7 mouse cellular contexts compared by ENCODE assay signal in the genomic region with DNA sequence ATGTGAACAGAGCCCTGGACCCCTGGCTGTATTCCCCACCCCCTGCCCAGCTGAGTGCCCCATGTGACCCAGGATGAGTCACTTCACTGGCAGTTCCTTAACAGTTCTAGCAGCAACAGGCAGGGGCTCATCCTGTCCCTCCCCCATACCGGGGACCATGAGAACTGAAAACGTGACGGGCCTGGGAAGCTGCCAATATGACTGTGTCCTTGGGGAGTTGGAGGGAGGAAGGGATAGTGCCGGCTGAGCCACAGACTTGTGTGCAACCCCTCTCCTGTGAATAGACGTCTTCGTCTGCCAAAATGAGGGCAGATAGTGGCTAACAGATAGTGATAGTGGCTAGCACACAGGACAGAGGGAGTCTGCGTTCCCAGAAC. TPM values are rescaled to one million over a fixed set of nuclear protein-coding genes. Genes with fewer than 3 reads are reported as not detected.
DNase-seq lines count a peak whose midpoint lies in the region; ATAC-seq and TF ChIP-seq lines count a peak whose summit lies in the region.

No protein-coding gene starts in this region.

- TF ChIP-seq CTCF in embryonic fibroblast, embryonic 13.5 days (IDR thresholded peaks at IDR 0.05; ENCODE audit: borderline replicate concordance, insufficient read depth, low read length): no peak

- peak overlapping the region; percentile 82 for H3K4me3 ChIP-seq in embryonic fibroblast, embryonic 13.5 days (ENCODE audit: insufficient read depth, low read length)
- H3K4me3 ChIP-seq in heart, embryonic 15.5 days: peak overlapping the region; percentile 75
- H3K4me3 ChIP-seq in liver, embryonic 15.5 days (replicated peaks): peak overlapping the region; percentile 12; the same call in 1 of the 2 replicates
- H3K4me3 ChIP-seq in neural tube, embryonic 13.5 days: peak overlapping the region; percentile 13

- DNase-seq in adrenal gland, postnatal 36 days: peak; percentile 96
- peak; percentile 93 for DNase-seq in kidney, postnatal 10 days
- DNase-seq in urinary bladder, postnatal 25 days (ENCODE audit: low spot score): peak; percentile 65

- peak overlapping the region; percentile 95 for H3K4me2 ChIP-seq in heart, embryonic 15.5 days
- H3K4me2 ChIP-seq in liver, embryonic 15.5 days: peak overlapping the region; percentile 52
- peak overlapping the region; percentile 85 for H3K4me2 ChIP-seq in neural tube, embryonic 13.5 days

- WGBS in heart, embryonic 15.5 days: 5% methylated on average over 7 of the region's 7 CpGs
- WGBS in liver, embryonic 15.5 days (ENCODE audit: insufficient replicate concordance): 21% methylated on average over 7 of the region's 7 CpGs
- WGBS in neural tube, embryonic 13.5 days: 21% methylated on average over 7 of the region's 7 CpGs

- peaks cover 15% of the 10 kb centered on the region for H3K36me3 ChIP-seq in heart, embryonic 15.5 days
- no peaks in the 10 kb centered on the region for H3K36me3 ChIP-seq in liver, embryonic 15.5 days (replicated peaks)
- H3K36me3 ChIP-seq in neural tube, embryonic 13.5 days: peaks cover 10% of the 10 kb centered on the region; the same call in 1 of the 2 replicates

- H3K9ac ChIP-seq in heart, embryonic 15.5 days: peak overlapping the region; percentile 80
- no peak overlapping the region for H3K9ac ChIP-seq in liver, embryonic 15.5 days
- H3K9ac ChIP-seq in neural tube, embryonic 13.5 days: peak overlapping the region; percentile 49

- H3K27me3 ChIP-seq in heart, embryonic 15.5 days: no peaks in the 10 kb centered on the region
- H3K27me3 ChIP-seq in liver, embryonic 15.5 days: peaks cover 40% of the 10 kb centered on the region
- H3K27me3 ChIP-seq in neural tube, embryonic 13.5 days: peaks cover 11% of the 10 kb centered on the region

- peak; percentile 29; the same call in 1 of the 2 replicates for TF ChIP-seq POLR2A in embryonic fibroblast, embryonic 13.5 days (IDR thresholded peaks at IDR 0.05; ENCODE audit: low read depth, low read length)

- ATAC-seq in heart, embryonic 15.5 days (replicated peaks; ENCODE audit: insufficient number of reproducible peaks, insufficient read depth, low FRiP score, low read depth): peak; percentile 81
- ATAC-seq in liver, embryonic 15.5 days (ENCODE audit: insufficient read depth): peak; percentile 26; the same call in 1 of the 2 replicates
- no peak for ATAC-seq in neural tube, embryonic 13.5 days (ENCODE audit: low read depth)

- peaks cover 8% of the 10 kb centered on the region for H3K4me1 ChIP-seq in embryonic fibroblast, embryonic 13.5 days (ENCODE audit: control insufficient read depth, insufficient read depth, low read length)
- peaks cover 55% of the 10 kb centered on the region for H3K4me1 ChIP-seq in heart, embryonic 15.5 days (replicated peaks)
- peaks cover 45% of the 10 kb centered on the region for H3K4me1 ChIP-seq in liver, embryonic 15.5 days (replicated peaks)
- H3K4me1 ChIP-seq in neural tube, embryonic 13.5 days (replicated peaks): peaks cover 55% of the 10 kb centered on the region

- peak overlapping the region; percentile 56 for H3K27ac ChIP-seq in embryonic fibroblast, embryonic 13.5 days (ENCODE audit: insufficient read depth, low read length)
- peak overlapping the region; percentile 89 for H3K27ac ChIP-seq in heart, embryonic 15.5 days
- peak overlapping the region; percentile 41; the same call in 1 of the 2 replicates for H3K27ac ChIP-seq in liver, embryonic 15.5 days (replicated peaks)
- peak overlapping the region; percentile 47; the same call in 1 of the 2 replicates for H3K27ac ChIP-seq in neural tube, embryonic 13.5 days (replicated peaks)

- no peaks in the 10 kb centered on the region for H3K9me3 ChIP-seq in heart, embryonic 15.5 days (replicated peaks)
- H3K9me3 ChIP-seq in liver, embryonic 15.5 days (replicated peaks): no peaks in the 10 kb centered on the region
- no peaks in the 10 kb centered on the region; the same call in 1 of the 2 replicates for H3K9me3 ChIP-seq in neural tube, embryonic 13.5 days

RNA-seq across cellular contexts. Expression of gene Snx33, which starts 3.5 kb away (rescaled TPM):
- total RNA-seq in adrenal gland, postnatal 36 days (2021): 10 to 100 TPM; 24.2 to 27.9 TPM
- polyA plus RNA-seq in embryonic fibroblast, embryonic 13.5 days (2011; ENCODE audit: insufficient read length, low read depth, missing spikeins): 18.1 and 20.7 TPM in 2 replicates
- polyA plus RNA-seq in heart, embryonic 15.5 days (2015; fragmentation: Nextera tagmentation; extraction: Ambion mirVana): 7.0 and 9.5 TPM in 2 replicates
- polyA plus RNA-seq in liver, embryonic 15.5 days (2015; fragmentation: Nextera tagmentation; extraction: Ambion mirVana): 1.3 and 1.6 TPM in 2 replicates
- polyA plus RNA-seq in neural tube, embryonic 13.5 days (2015; fragmentation: Nextera tagmentation; extraction: Ambion mirVana): 2.9 TPM in 2 replicates

RNA-seq across cellular contexts. Expression of gene Imp3, which starts 12.6 kb away (rescaled TPM):
- total RNA-seq in adrenal gland, postnatal 36 days (2021): 100 to 1,000 TPM in 1 of 2 experiments, 10 to 100 TPM in 1; 89.4 to 106 TPM
- polyA plus RNA-seq in embryonic fibroblast, embryonic 13.5 days (2011; ENCODE audit: insufficient read length, low read depth, missing spikeins): 92.7 and 107 TPM in 2 replicates
- polyA plus RNA-seq in heart, embryonic 15.5 days (2015; fragmentation: Nextera tagmentation; extraction: Ambion mirVana): 61.4 and 63.4 TPM in 2 replicates
- 40.3 and 42.6 TPM in 2 replicates for polyA plus RNA-seq in liver, embryonic 15.5 days (2015; fragmentation: Nextera tagmentation; extraction: Ambion mirVana)
- 80.2 and 85.5 TPM in 2 replicates for polyA plus RNA-seq in neural tube, embryonic 13.5 days (2015; fragmentation: Nextera tagmentation; extraction: Ambion mirVana)

RNA-seq across cellular contexts. Expression of gene Snupn, which starts 26.0 kb away (rescaled TPM):
- total RNA-seq in adrenal gland, postnatal 36 days (2021): 10 to 100 TPM; 11.7 to 12.4 TPM
- polyA plus RNA-seq in embryonic fibroblast, embryonic 13.5 days (2011; ENCODE audit: insufficient read length, low read depth, missing spikeins): 14.1 and 14.5 TPM in 2 replicates
- polyA plus RNA-seq in heart, embryonic 15.5 days (2015; fragmentation: Nextera tagmentation; extraction: Ambion mirVana): 14.4 and 17.9 TPM in 2 replicates
- polyA plus RNA-seq in liver, embryonic 15.5 days (2015; fragmentation: Nextera tagmentation; extraction: Ambion mirVana): 8.3 and 8.4 TPM in 2 replicates
- polyA plus RNA-seq in neural tube, embryonic 13.5 days (2015; fragmentation: Nextera tagmentation; extraction: Ambion mirVana): 28.7 and 29.0 TPM in 2 replicates

RNA-seq across cellular contexts. Expression of gene Cspg4, which starts 59.8 kb away (rescaled TPM):
- 10 to 100 TPM in 1 of 2 experiments, 1 to 10 TPM in 1; 9.7 to 12.0 TPM for total RNA-seq in adrenal gland, postnatal 36 days (2021)
- 48.4 and 76.1 TPM in 2 replicates for polyA plus RNA-seq in embryonic fibroblast, embryonic 13.5 days (2011; ENCODE audit: insufficient read length, low read depth, missing spikeins)
- 28.9 and 38.3 TPM in 2 replicates for polyA plus RNA-seq in heart, embryonic 15.5 days (2015; fragmentation: Nextera tagmentation; extraction: Ambion mirVana)
- 0.61 and 0.75 TPM in 2 replicates for polyA plus RNA-seq in liver, embryonic 15.5 days (2015; fragmentation: Nextera tagmentation; extraction: Ambion mirVana)
- polyA plus RNA-seq in neural tube, embryonic 13.5 days (2015; fragmentation: Nextera tagmentation; extraction: Ambion mirVana): 6.0 and 6.5 TPM in 2 replicates

Comparison
In these comparisons a context has a peak if more than half of its experiments do, and no peak if none do; other contexts are left out.
1. H3K4me3 ChIP-seq: peak in every context shown above with its lines; median percentile 82 in embryonic fibroblast, embryonic 13.5 days; 75 in heart, embryonic 15.5 days; 13 in neural tube, embryonic 13.5 days; 12 in liver, embryonic 15.5 days.